Mouse (Mus musculus) hindbrain, postnatal 0 days (tissue): ENCODE data around the gene Brca1. TPM values are rescaled to one million over a fixed set of nuclear protein-coding genes. Genes with fewer than 3 reads are reported as not detected.
A peak's percentile ranks its signal among the peaks of the same experiment; 100 is the strongest.

Source experiments
- ATAC-seq: fragments of 200-750 bp; cut with Nextera tagmentation; 2 replicates; pipeline ENCODE4 v1.8.0; 2017; ENCODE audit warnings: mild to moderate bottlenecking, moderate TSS enrichment, moderate library complexity
- DNase-seq: peaks from one replicate; pipeline ENCODE4 v3.0.0-alpha.2; 2015; ENCODE audit warnings: low spot score
- H3K27ac ChIP-seq: fragments of 300-500 bp; sonication (generic); 2 replicates; pipeline ENCODE4 v1.5.1; 2014; ENCODE audit warnings: mild to moderate bottlenecking
- H3K27me3 ChIP-seq: fragments of 300-500 bp; sonication (generic); 2 replicates; pipeline ENCODE4 v1.6.1; 2014; ENCODE audit warnings: low read length, mixed read lengths; ENCODE audit not compliant: insufficient read depth
- H3K36me3 ChIP-seq: fragments of 300-500 bp; sonication (generic); 2 replicates; pipeline ENCODE4 v1.6.1; 2014; ENCODE audit warnings: low read length, mixed read lengths; ENCODE audit not compliant: insufficient read depth
- H3K4me1 ChIP-seq: fragments of 300-500 bp; sonication (generic); 2 replicates; pipeline ENCODE4 v1.6.1; 2014; ENCODE audit warnings: antibody characterized with exemption, low read length, mixed read lengths; ENCODE audit not compliant: insufficient read depth
- H3K4me2 ChIP-seq: fragments of 300-500 bp; sonication (generic); 2 replicates; pipeline ENCODE4 v1.6.1; 2014; ENCODE audit warnings: low read depth, mild to moderate bottlenecking, low read length, moderate library complexity, mixed read lengths
- H3K4me3 ChIP-seq: fragments of 300-500 bp; sonication (generic); 2 replicates; pipeline ENCODE4 v1.5.1; 2014; ENCODE audit warnings: low read length
- H3K9ac ChIP-seq: fragments of 300-500 bp; sonication (generic); replicated peaks from 2 replicates; pipeline ENCODE4 v1.6.1; 2014; ENCODE audit warnings: mild to moderate bottlenecking, low read length, moderate library complexity, mixed read lengths
- H3K9me3 ChIP-seq: fragments of 300-500 bp; sonication (generic); 2 replicates; pipeline ENCODE4 v1.6.1; 2016; ENCODE audit warnings: low read length, mixed read lengths
- CTCF ChIP-seq: IDR thresholded peaks from 2 replicates; pipeline ENCODE4 v1.5.1; 2016; ENCODE audit warnings: antibody characterized with exemption, control low read depth, low read depth
- WGBS: fragments of 180-500 bp; shearing (Covaris S2); extraction: QIAGEN DNeasy Blood & Tissue Kit; methylation state at CpG from one replicate; pipeline ENCODE4 v1.1.7; 2014; 5-methylcytosine and 5-hydroxymethylcytosine counted together
- polyA plus RNA-seq: library from polyadenylated mRNA; unstranded; fragments of >200 nt; fragmentation: Nextera tagmentation; extraction: Ambion mirVana; gene quantifications from 2 replicates; pipeline ENCODE4 v1.2.1, GENCODE M21; 2015
- total RNA-seq: library from RNA; depleted of rRNA; stranded (reverse); fragments of >200 nt; gene quantifications from 2 replicates; pipeline ENCODE4 v1.2.3, GENCODE M21; 2014

Brca1 gene
- total and polyA plus RNA-seq, 2 experiments from 2014 or later = 2.4 to 8.5 TPM

GRCm38 (mm10) chr11:101556954-101557353, 5.2 kb upstream of the Brca1 start:
- TF ChIP-seq CTCF = no peak
- 48% methylated on average over 2 of the region's 2 CpGs for WGBS
- Histone ChIP-seq H3K9me3 (no peaks in the 10 kb centered on the region), H3K27me3 (no peaks in the 10 kb centered on the region), H3K9ac (no peak overlapping the region), H3K36me3 (peaks cover 34% of the 10 kb centered on the region), H3K27ac (no peak overlapping the region), H3K4me2 (no peak overlapping the region), H3K4me3 (no peak overlapping the region), H3K4me1 (peaks cover 14% of the 10 kb centered on the region; the same call in 1 of the 2 replicates)
- no peak for DNase-seq
- no peak for ATAC-seq

- H3K4me3 ChIP-seq = no peak overlapping the region
- ATAC-seq (no peak), DNase-seq (no peak)
- TF ChIP-seq CTCF = no peak
- H3K9ac ChIP-seq = no peak overlapping the region
- peaks cover 14% of the 10 kb centered on the region; the same call in 1 of the 2 replicates for H3K4me1 ChIP-seq
- H3K9me3 ChIP-seq = no peaks in the 10 kb centered on the region
- H3K4me2 ChIP-seq = no peak overlapping the region
- 93% methylated on average over 7 of the region's 7 CpGs for WGBS
- H3K27me3 ChIP-seq = no peaks in the 10 kb centered on the region
- no peak overlapping the region for H3K27ac ChIP-seq
- H3K36me3 ChIP-seq = peaks cover 34% of the 10 kb centered on the region
Observed at GRCm38 (mm10) chr11:101556541-101556940, 4.8 kb upstream of the Brca1 start.

- Histone ChIP-seq H3K4me1 (peaks cover 14% of the 10 kb centered on the region; the same call in 1 of the 2 replicates), H3K9ac (peak overlapping the region; percentile 80), H3K36me3 (peaks cover 10% of the 10 kb centered on the region; the same call in 1 of the 2 replicates), H3K9me3 (no peaks in the 10 kb centered on the region), H3K27me3 (no peaks in the 10 kb centered on the region), H3K27ac (peak overlapping the region; percentile 91), H3K4me3 (peak overlapping the region; percentile 85), H3K4me2 (peak overlapping the region; percentile 84)
- WGBS = 18% methylated on average over 8 of the region's 8 CpGs
- TF ChIP-seq CTCF = no peak
- no peak for ATAC-seq
- peak; percentile 3 for DNase-seq
Observed at GRCm38 (mm10) chr11:101553354-101553930, 1.7 kb upstream of the Brca1 start.

- DNase-seq = peak; percentile 99
- TF ChIP-seq CTCF = peak; percentile 63
- H3K4me1 ChIP-seq = peaks cover 14% of the 10 kb centered on the region; the same call in 1 of the 2 replicates
Observed at GRCm38 (mm10) chr11:101552476-101553300, 933 bp upstream of the Brca1 start.

GRCm38 (mm10) chr11:101548526-101548925, 3.2 kb downstream of the Brca1 start:
- Histone ChIP-seq H3K27me3 (no peaks in the 10 kb centered on the region), H3K9ac (no peak overlapping the region), H3K36me3 (no peaks in the 10 kb centered on the region), H3K4me1 (peaks cover 3% of the 10 kb centered on the region; the same call in 1 of the 2 replicates), H3K27ac (no peak overlapping the region), H3K4me2 (no peak overlapping the region), H3K4me3 (no peak overlapping the region), H3K9me3 (no peaks in the 10 kb centered on the region)
- no peak for ATAC-seq
- no peak for DNase-seq
- TF ChIP-seq CTCF = no peak

More at GRCm38 (mm10) chr11:101552476-101553300, 933 bp upstream of the Brca1 start:
- ATAC-seq = peak; percentile 98
- 0 out of 2 replicates have a peak, but pooled peaks cover 5% of the 10 kb centered on the region for H3K36me3 ChIP-seq
- H3K9me3 ChIP-seq = no peaks in the 10 kb centered on the region
- peak overlapping the region; percentile 80 for H3K9ac ChIP-seq
- no peaks in the 10 kb centered on the region for H3K27me3 ChIP-seq
- under 1% methylated on average over 37 of the region's 37 CpGs for WGBS
- peak overlapping the region; percentile 91 for H3K27ac ChIP-seq
- peak overlapping the region; percentile 84 for H3K4me2 ChIP-seq
- peak overlapping the region; percentile 85 for H3K4me3 ChIP-seq

DNA sequence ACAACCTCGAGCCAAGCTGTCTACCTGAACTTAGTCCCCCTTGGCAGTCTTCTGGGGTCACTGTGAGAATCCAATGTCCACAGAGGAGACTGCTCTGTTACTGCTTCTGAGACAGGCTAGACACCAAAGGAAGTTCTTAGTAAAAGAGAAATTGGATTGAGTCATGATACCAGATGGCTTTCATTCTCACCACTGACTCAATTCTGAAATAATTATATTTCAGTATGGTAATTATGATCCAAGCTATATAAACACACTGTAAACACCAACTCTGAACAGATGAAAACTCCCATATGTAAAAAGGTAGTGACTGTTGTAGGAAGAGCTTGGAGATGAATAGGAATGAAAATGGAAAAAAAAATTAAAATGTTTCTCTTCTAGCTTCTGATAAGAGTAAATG, 7.6 kb downstream of the Brca1 start:
- Histone ChIP-seq H3K4me1 (no peaks in the 10 kb centered on the region), H3K9ac (no peak overlapping the region), H3K4me3 (no peak overlapping the region), H3K27ac (no peak overlapping the region), H3K9me3 (no peaks in the 10 kb centered on the region), H3K27me3 (no peaks in the 10 kb centered on the region), H3K4me2 (no peak overlapping the region), H3K36me3 (no peaks in the 10 kb centered on the region)
- WGBS = 86% methylated on average over 1 of the region's 1 CpGs
- ATAC-seq (no peak), DNase-seq (no peak)
- no peak for TF ChIP-seq CTCF

DNA sequence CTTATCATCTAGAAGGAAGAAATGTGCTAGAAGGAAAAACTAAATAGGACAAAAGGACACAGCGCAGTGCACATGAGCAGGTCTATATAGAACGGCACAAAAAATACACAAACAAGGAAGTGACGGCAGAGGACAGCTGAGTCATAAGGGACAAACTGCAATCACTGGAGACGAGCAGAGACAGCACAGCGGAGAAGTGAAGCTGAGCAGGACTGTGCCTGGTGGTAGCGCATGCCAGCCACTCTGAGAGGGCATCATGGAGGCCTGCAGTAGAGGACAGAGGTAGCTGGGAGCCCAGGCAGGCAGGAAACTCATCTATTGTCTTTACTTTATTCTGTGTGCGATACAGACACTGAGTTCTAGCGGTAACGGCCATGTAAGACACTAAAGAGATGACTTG, 8.2 kb downstream of the Brca1 start:
- Histone ChIP-seq H3K9me3 (no peaks in the 10 kb centered on the region), H3K4me1 (no peaks in the 10 kb centered on the region), H3K9ac (no peak overlapping the region), H3K27ac (no peak overlapping the region), H3K4me2 (no peak overlapping the region), H3K4me3 (no peak overlapping the region), H3K36me3 (no peaks in the 10 kb centered on the region), H3K27me3 (no peaks in the 10 kb centered on the region)
- TF ChIP-seq CTCF = no peak
- 86% methylated on average over 9 of the region's 9 CpGs for WGBS
- ATAC-seq (no peak), DNase-seq (no peak)
